Mouse (Mus musculus) kidney, postnatal 0 days (tissue): ENCODE measurements at regions not wholly inside any gene's neighbourhood (a gene's known extent, or its start where the extent isn't known, plus 50 kb on each side); places are given as distances from the start of the nearest gene placed in this dataset.

Experiments used
- ATAC-seq: fragments of 200-750 bp; cut with Nextera tagmentation; replicated peaks from 2 replicates; pipeline ENCODE4 v1.8.0; 2017; ENCODE audit warnings: low read depth, moderate number of reproducible peaks, moderate TSS enrichment, moderate library complexity; ENCODE audit not compliant: low FRiP score
- DNase-seq: peaks from one replicate; pipeline ENCODE4 v3.0.0-alpha.2; 2016; ENCODE audit warnings: low spot score
- H3K27ac ChIP-seq: fragments of 300-500 bp; sonication (generic); 2 replicates; pipeline ENCODE4 v1.5.1; 2014; ENCODE audit warnings: mild to moderate bottlenecking
- H3K27me3 ChIP-seq: fragments of 300-500 bp; sonication (generic); 2 replicates; pipeline ENCODE4 v1.6.1; 2014; ENCODE audit warnings: low read length, mixed read lengths; ENCODE audit not compliant: insufficient read depth
- H3K36me3 ChIP-seq: fragments of 300-500 bp; sonication (generic); 2 replicates; pipeline ENCODE4 v1.6.1; 2014; ENCODE audit warnings: low read length, mixed read lengths; ENCODE audit not compliant: insufficient read depth
- H3K4me1 ChIP-seq: fragments of 300-500 bp; sonication (generic); replicated peaks from 2 replicates; pipeline ENCODE4 v1.6.1; 2014; ENCODE audit warnings: antibody characterized with exemption, low read length, mixed read lengths; ENCODE audit not compliant: insufficient read depth
- H3K4me2 ChIP-seq: fragments of 300-500 bp; sonication (generic); 2 replicates; pipeline ENCODE4 v1.6.1; 2014; ENCODE audit warnings: mild to moderate bottlenecking, low read length, moderate library complexity, mixed read lengths
- H3K4me3 ChIP-seq: fragments of 300-500 bp; sonication (generic); replicated peaks from 2 replicates; pipeline ENCODE4 v1.5.1; 2014; ENCODE audit warnings: low read depth, low read length
- H3K9ac ChIP-seq: fragments of 300-500 bp; sonication (generic); 2 replicates; pipeline ENCODE4 v1.6.1; 2014; ENCODE audit warnings: low read depth, low read length
- H3K9me3 ChIP-seq: fragments of 300-500 bp; sonication (generic); replicated peaks from 2 replicates; pipeline ENCODE4 v1.6.1; 2016; ENCODE audit warnings: low read length, inconsistent platforms, mixed read lengths
- CTCF ChIP-seq: IDR thresholded peaks from 2 replicates; pipeline ENCODE4 v1.5.1; 2016; ENCODE audit warnings: antibody characterized with exemption, low read depth, mild to moderate bottlenecking, moderate library complexity
- WGBS: fragments of 180-500 bp; shearing (Covaris S2); extraction: QIAGEN DNeasy Blood & Tissue Kit; methylation state at CpG from one replicate; pipeline ENCODE4 v1.1.7; 2014; 5-methylcytosine and 5-hydroxymethylcytosine counted together

DNA sequence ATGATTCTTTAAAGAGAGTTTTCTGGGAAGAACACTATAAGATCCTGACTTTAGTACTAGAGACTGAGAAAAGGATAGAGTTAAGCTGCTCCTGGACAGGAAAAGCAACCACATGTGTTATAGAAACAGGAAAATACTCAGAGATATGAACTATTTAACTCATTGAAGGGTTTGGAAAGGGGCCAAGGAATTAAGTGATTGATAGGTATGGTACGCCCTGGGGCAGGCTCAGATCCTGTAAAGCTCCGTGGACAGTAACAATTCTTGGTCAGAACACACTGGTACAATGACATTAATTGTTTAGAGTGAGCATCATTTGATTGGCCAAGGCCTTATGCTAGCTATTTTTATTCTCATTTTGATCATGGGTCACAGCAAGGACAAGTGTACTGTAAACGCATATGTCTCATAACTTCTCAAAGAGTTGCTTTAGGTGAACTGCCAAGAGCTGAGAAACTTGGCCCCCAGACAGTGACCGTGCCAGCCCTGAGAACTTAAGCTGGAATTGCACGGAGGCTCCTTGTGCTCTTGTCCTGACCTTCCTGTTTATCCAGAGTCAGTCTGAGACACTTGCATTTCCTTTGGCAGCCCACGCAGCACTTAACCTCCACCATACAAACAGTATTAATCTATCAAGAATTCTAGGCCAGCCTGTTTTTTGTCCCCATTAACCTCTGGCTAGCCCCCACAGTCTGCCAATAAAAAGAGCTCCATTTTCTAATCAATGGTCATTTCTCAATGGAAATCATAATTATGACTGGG is 210.5 kb upstream of the Fbxl4 start:
- no peaks in the 10 kb centered on the region for H3K27me3 ChIP-seq
- no peak; the same call in 1 of the 2 replicates for ATAC-seq
- no peak overlapping the region for H3K27ac ChIP-seq
- H3K36me3 ChIP-seq: no peaks in the 10 kb centered on the region
- no peaks in the 10 kb centered on the region for H3K4me1 ChIP-seq
- TF ChIP-seq CTCF: no peak
- no peak overlapping the region for H3K4me3 ChIP-seq
- WGBS: 13% methylated on average over 6 of the region's 6 CpGs
- H3K9me3 ChIP-seq: no peaks in the 10 kb centered on the region
- DNase-seq: peak; percentile 53
- H3K4me2 ChIP-seq: no peak overlapping the region
- no peak overlapping the region for H3K9ac ChIP-seq

DNA sequence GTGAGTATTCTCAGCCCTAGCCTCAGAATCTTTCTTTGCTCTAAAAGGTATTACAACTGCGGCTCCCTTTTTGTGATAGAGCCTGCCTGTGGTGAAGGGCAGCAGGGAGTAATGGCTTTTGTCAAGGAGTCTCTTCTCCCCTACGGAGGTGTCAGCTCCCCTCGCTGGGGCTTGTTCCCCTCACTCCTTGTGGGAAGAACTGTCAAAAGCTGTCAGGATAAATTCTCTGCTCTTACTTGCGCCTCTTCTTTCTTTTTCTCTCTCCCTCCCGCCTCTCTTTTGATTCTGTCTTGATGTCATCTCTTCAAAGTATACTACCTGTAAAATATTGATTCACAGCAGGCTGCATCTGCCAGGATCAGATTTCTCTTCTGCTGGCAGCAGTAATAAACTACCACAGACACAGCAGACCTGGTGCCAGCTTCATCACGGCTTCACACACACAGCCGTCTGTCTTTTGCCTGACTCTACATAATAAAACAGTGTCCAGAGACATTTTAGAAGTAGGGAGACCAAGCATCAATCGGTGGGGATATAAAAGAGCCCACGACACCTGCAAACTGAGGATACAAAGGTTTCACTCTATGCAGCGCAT is 205.3 kb upstream of the Fbxl4 start:
- Histone ChIP-seq H3K27ac (no peak overlapping the region), H3K36me3 (no peaks in the 10 kb centered on the region), H3K9ac (no peak overlapping the region), H3K27me3 (no peaks in the 10 kb centered on the region), H3K4me1 (no peaks in the 10 kb centered on the region), H3K4me3 (no peak overlapping the region), H3K9me3 (no peaks in the 10 kb centered on the region), H3K4me2 (0 out of 2 replicates have a peak overlapping the region, but pooled peaks have one; percentile 7)
- ATAC-seq (no peak), DNase-seq (no peak)
- WGBS: 11% methylated on average over 10 of the region's 10 CpGs
- TF ChIP-seq CTCF: no peak

- Histone ChIP-seq H3K9ac (no peak overlapping the region), H3K4me3 (no peak overlapping the region), H3K4me2 (no peak overlapping the region), H3K27me3 (no peaks in the 10 kb centered on the region), H3K36me3 (no peaks in the 10 kb centered on the region), H3K4me1 (no peaks in the 10 kb centered on the region), H3K27ac (no peak overlapping the region), H3K9me3 (no peaks in the 10 kb centered on the region)
- DNase-seq: no peak
- no peak for ATAC-seq
- 15% methylated on average over 7 of the region's 7 CpGs for WGBS
- no peak for TF ChIP-seq CTCF
Observed at GRCm38 (mm10) chr4:22152971-22153544, 204.3 kb upstream of the Fbxl4 start.

DNA sequence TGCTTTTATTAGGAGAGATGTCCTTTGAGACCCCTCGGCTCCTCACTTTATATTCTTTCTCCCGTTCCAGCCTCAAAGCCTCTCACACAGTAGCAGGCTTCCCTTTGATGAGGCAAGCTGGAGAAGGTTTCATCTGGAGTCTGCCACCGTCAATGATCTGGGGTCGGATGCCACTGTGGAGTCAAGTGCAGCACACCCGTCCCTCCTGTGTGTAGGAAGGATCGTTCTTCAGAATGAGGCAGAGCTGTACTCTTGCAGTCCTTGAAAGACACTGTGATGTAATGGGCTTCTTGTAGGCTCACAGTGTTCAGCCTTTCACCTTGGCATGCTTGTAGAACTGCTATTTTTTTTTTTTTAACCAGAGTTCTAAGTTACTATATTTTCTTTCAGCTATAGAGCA is 203.7 kb upstream of the Fbxl4 start:
- no peak for TF ChIP-seq CTCF
- ATAC-seq (no peak), DNase-seq (no peak)
- Histone ChIP-seq H3K27ac (no peak overlapping the region), H3K4me3 (no peak overlapping the region), H3K36me3 (no peaks in the 10 kb centered on the region), H3K9ac (no peak overlapping the region), H3K27me3 (no peaks in the 10 kb centered on the region), H3K4me2 (no peak overlapping the region), H3K4me1 (no peaks in the 10 kb centered on the region), H3K9me3 (no peaks in the 10 kb centered on the region)
- 31% methylated on average over 6 of the region's 6 CpGs for WGBS

GRCm38 (mm10) chr4:22186422-22186821 is 170.9 kb upstream of the Fbxl4 start:
- no peak overlapping the region for H3K27ac ChIP-seq
- WGBS: 38% methylated on average over 1 of the region's 1 CpGs
- ATAC-seq: no peak; the same call in 1 of the 2 replicates
- H3K36me3 ChIP-seq: no peaks in the 10 kb centered on the region
- H3K4me2 ChIP-seq: no peak overlapping the region
- no peak overlapping the region for H3K4me3 ChIP-seq
- TF ChIP-seq CTCF: no peak
- no peaks in the 10 kb centered on the region for H3K4me1 ChIP-seq
- DNase-seq: no peak
- H3K9me3 ChIP-seq: no peaks in the 10 kb centered on the region
- H3K27me3 ChIP-seq: no peaks in the 10 kb centered on the region
- H3K9ac ChIP-seq: no peak overlapping the region

DNA sequence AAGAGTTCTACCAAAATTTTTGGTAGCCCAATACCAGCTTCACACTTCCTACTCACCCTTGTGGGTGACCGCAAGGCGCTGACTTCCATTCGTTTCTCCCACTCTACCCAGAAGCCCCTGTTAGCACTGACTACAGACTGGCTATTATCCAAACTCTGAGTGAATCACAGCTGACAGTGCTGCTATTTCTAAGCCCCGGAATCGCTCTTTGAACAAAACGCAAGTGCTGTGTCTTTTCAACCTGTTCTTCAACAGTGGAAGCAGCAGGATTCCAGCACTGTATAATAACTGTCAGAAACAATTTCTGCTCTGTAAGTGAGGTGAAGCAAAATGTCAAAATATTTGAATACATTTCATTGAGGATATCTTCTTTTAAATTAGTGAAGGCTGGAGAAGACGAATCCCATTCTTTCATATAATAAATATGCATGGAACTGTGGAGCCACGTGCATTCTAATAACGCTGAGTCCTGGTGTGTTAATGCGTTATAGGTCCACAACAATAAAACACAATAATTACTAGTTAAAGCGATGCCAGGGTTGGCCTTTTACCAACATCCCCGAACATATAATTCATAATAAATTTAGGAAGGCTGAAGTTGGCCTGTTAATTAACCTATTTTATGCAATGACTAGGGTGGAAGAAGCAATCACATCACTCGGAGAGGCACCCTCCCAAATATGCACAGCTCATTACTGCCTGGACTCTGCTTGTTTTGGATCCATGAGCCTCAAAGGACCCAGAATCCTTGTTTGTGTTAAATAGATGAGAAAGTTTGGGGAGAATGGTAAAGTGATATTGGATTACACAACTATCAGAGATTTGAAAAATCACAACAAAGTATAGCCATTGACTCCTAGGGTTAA is 169.0 kb upstream of the Fbxl4 start:
- no peaks in the 10 kb centered on the region for H3K27me3 ChIP-seq
- H3K4me1 ChIP-seq: no peaks in the 10 kb centered on the region
- ATAC-seq (no peak), DNase-seq (no peak)
- WGBS: 82% methylated on average over 13 of the region's 13 CpGs
- no peak overlapping the region for H3K9ac ChIP-seq
- no peaks in the 10 kb centered on the region for H3K9me3 ChIP-seq
- H3K36me3 ChIP-seq: no peaks in the 10 kb centered on the region
- no peak overlapping the region for H3K4me3 ChIP-seq
- no peak overlapping the region for H3K4me2 ChIP-seq
- no peak overlapping the region for H3K27ac ChIP-seq
- TF ChIP-seq CTCF: no peak
